Mouse (Mus musculus) testis, adult 2 months (tissue): Measurements from ENCODE around the gene Rassf7. TPM values are rescaled to one million over a fixed set of nuclear protein-coding genes. Genes with fewer than 3 reads are reported as not detected.

Experiments
- H3K27ac ChIP-seq: fragments of 200-500 bp; 2 replicates; pipeline ENCODE4 v1.5.1; 2012; ENCODE audit warnings: low read depth, low read length; ENCODE audit not compliant: control insufficient read depth, insufficient read depth
- H3K27me3 ChIP-seq: fragments of 200-500 bp; 2 replicates; pipeline ENCODE4 v1.6.1; 2012; ENCODE audit warnings: mild to moderate bottlenecking, low read length, moderate library complexity; ENCODE audit not compliant: control insufficient read depth, insufficient read depth
- H3K36me3 ChIP-seq: fragments of 200-500 bp; 2 replicates; pipeline ENCODE4 v1.6.1; 2012; ENCODE audit warnings: mild to moderate bottlenecking, low read length; ENCODE audit not compliant: control insufficient read depth, insufficient read depth
- H3K4me1 ChIP-seq: fragments of 200-500 bp; 2 replicates; pipeline ENCODE4 v1.6.1; 2012; ENCODE audit warnings: low read length; ENCODE audit not compliant: control insufficient read depth, insufficient read depth
- H3K4me3 ChIP-seq: fragments of 200-500 bp; 2 replicates; pipeline ENCODE4 v1.5.1; 2012; ENCODE audit warnings: low read depth, mild to moderate bottlenecking, low read length, moderate library complexity, mixed read lengths; ENCODE audit not compliant: control insufficient read depth
- CTCF ChIP-seq: fragments of 200-500 bp; IDR thresholded peaks from 2 replicates; pipeline ENCODE4 v1.5.1; 2012; ENCODE audit warnings: low read depth, mild to moderate bottlenecking, inconsistent platforms, low read length, moderate library complexity; ENCODE audit not compliant: control insufficient read depth, insufficient read depth, insufficient replicate concordance
- POLR2A ChIP-seq: fragments of 200-500 bp; IDR thresholded peaks from 2 replicates; pipeline ENCODE4 v1.6.1; 2012; ENCODE audit warnings: low read depth, mild to moderate bottlenecking, inconsistent platforms, low read length, moderate library complexity; ENCODE audit not compliant: control insufficient read depth
- polyA plus RNA-seq: library from polyadenylated mRNA; depleted of rRNA; stranded (reverse); fragments of >200 nt; gene quantifications from 2 replicates; pipeline ENCODE4 v1.2.3, GENCODE M21; 2012

The Rassf7 gene
- polyA plus RNA-seq, 1 experiment: 33.5 TPM

DNA sequence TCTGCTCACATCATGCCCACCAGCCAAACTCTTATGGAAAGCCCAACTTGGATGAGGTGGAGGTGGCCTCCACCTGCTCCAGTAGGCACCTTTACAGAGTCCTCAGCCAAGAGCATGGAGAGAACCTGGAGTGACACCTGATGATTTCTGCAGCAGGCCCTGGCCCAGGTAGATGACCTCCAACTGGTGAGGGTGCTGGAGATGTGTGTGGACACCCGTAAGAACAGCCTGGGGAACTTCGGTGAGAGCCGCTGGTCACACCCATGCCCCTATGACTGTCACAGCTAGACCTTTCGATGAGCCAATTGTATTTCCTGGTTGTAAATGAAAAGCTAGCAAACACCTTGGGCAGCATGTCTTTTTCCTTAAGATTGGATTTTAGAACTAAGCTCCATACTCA, 17.5 kb upstream of the Rassf7 start:
- H3K4me3 ChIP-seq: no peak overlapping the region
- H3K27ac ChIP-seq: no peak overlapping the region
- H3K4me1 ChIP-seq: peaks cover 2% of the 10 kb centered on the region
- no peaks in the 10 kb centered on the region; the same call in none of the 2 replicates for H3K36me3 ChIP-seq
- no peaks in the 10 kb centered on the region for H3K27me3 ChIP-seq
- TF ChIP-seq POLR2A (no peak), CTCF (no peak)

- TF ChIP-seq POLR2A (no peak), CTCF (no peak)
- no peaks in the 10 kb centered on the region for H3K4me1 ChIP-seq
- no peaks in the 10 kb centered on the region; the same call in 1 of the 2 replicates for H3K36me3 ChIP-seq
- H3K27ac ChIP-seq: no peak overlapping the region
- H3K27me3 ChIP-seq: no peaks in the 10 kb centered on the region
- no peak overlapping the region for H3K4me3 ChIP-seq
These were observed 11.1 kb upstream of the Rassf7 start for GRCm38 (mm10) chr7:141204546-141204945.

DNA sequence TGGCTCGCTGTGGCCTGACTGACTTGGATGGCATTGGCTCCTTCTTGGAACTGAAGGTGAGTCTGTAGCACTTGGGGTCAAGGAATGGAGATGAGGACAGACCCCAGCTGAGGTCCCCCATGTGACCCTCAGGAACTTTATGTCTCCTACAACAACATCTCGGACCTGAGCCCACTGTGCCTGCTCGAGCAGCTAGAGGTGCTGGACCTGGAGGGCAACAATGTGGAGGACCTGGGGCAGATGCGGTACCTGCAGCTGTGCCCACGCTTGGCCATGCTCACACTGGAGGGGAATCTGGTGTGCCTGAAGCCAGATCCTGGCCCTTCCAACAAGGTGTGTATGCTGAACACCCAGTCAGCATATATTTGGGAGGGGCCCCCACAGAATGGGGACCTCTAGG, 10.2 kb upstream of the Rassf7 start:
- no peak overlapping the region for H3K27ac ChIP-seq
- H3K27me3 ChIP-seq: no peaks in the 10 kb centered on the region
- H3K36me3 ChIP-seq: no peaks in the 10 kb centered on the region; the same call in 1 of the 2 replicates
- H3K4me1 ChIP-seq: no peaks in the 10 kb centered on the region
- no peak for TF ChIP-seq POLR2A
- TF ChIP-seq CTCF: no peak
- no peak overlapping the region for H3K4me3 ChIP-seq

- Histone ChIP-seq H3K27me3 (no peaks in the 10 kb centered on the region), H3K36me3 (no peaks in the 10 kb centered on the region), H3K4me3 (no peak overlapping the region), H3K4me1 (no peaks in the 10 kb centered on the region), H3K27ac (no peak overlapping the region)
- TF ChIP-seq POLR2A (no peak), CTCF (no peak)
These were observed 9.3 kb upstream of the Rassf7 start for GRCm38 (mm10) chr7:141206182-141206937.

DNA sequence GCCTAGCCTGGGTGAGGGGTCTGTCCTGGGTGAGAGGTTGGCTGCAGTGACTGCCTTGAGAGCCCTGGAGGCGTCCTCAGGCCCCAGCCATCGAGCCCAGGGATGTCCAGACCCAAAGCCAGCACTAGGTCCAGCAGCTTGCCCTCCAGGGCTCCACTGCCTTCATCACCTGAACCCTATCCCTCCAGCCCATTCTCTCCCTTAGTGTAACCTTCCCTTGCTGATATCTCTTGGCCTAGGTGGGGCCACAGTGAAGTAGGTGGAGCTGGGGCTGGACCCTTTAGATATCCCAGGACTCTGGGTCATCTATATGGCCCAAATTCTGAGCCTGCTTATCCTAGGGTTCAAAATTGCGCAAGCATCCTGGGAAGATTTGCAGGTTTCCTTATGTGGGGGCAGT, 6.1 kb upstream of the Rassf7 start:
- Histone ChIP-seq H3K4me3 (no peak overlapping the region), H3K4me1 (no peaks in the 10 kb centered on the region; the same call in 1 of the 2 replicates), H3K27me3 (no peaks in the 10 kb centered on the region), H3K36me3 (no peaks in the 10 kb centered on the region), H3K27ac (no peak overlapping the region)
- TF ChIP-seq POLR2A: no peak

DNA sequence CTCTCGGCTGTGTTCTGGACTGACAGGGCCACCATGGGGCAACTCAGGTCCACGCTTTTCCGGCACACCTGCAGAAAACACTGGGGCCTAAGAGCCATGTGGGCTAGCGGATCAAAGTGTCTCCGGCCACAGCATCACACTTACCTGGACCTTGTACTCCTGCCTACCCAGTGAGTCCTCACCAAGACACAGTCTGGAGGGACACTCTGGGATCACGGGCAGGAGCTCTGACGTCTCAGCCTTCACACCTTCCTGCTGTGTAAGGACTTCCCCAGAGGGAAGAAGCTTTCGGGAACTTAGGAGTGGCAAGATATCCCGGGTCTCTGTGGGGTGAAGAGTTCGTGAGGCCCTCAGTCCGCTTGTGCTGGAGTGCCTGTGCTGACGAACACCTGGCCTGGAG, 5.5 kb upstream of the Rassf7 start:
- TF ChIP-seq CTCF (no peak), POLR2A (no peak)
- Histone ChIP-seq H3K27me3 (no peaks in the 10 kb centered on the region), H3K27ac (no peak overlapping the region), H3K36me3 (no peaks in the 10 kb centered on the region), H3K4me3 (no peak overlapping the region), H3K4me1 (peaks cover 5% of the 10 kb centered on the region)

DNA sequence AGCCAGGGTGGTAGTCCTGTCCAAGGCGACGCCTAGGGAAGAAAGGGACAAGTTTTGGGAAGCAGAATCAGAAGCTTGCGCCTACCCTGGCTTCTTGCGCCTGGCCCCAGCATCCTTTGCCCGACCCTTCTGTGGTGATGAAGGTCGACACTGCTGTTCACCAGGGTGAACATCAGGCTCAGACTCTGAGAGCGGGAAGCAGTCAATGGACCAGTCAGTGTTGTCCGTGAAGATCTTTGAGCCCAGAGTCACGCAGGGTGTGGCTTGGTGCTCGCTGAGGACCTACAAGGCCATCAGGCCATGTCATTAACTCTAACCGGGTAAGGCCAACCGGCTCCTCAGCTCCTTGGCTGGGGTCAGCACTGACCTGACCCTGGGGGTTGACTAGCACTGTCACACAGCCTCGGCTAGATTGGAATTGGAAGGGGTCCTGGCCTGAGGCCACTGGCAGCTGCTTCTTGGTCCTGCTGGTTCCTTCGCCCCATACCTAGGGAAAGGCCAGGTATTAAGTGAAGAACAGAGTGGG, 5.0 kb upstream of the Rassf7 start:
- TF ChIP-seq CTCF (no peak), POLR2A (no peak)
- Histone ChIP-seq H3K27me3 (no peaks in the 10 kb centered on the region), H3K4me1 (peaks cover 9% of the 10 kb centered on the region), H3K4me3 (no peak overlapping the region), H3K36me3 (no peaks in the 10 kb centered on the region), H3K27ac (no peak overlapping the region)
